22 mouse cellular contexts compared by ENCODE assay signal in the genomic region with DNA sequence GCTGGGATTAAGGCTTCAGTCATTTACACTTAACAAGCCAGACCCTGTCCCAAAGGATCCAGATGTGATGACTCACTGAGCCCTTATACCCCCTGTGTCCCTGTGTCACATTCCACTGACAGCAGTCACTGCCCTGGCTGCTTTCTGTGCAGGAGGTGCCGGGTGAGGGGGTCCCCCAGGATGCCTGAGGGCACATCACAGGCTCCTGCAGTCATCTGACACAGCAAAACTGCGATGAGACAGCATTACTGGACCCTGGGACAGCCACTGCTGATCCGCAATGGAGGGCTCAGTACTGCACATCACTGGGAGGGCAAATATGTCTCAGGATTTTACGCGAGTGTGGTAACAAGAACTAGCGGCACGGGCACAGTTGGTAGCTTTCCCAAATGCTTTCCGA. TPM values are rescaled to one million over a fixed set of nuclear protein-coding genes. Genes with fewer than 3 reads are reported as not detected.
DNase-seq lines count a peak whose midpoint lies in the region; ATAC-seq and TF ChIP-seq lines count a peak whose summit lies in the region.
"Had no signal": no experiment of that assay in that cellular context is flagged by ENCODE, and none has a peak within 500 bp of the region (broad histone marks: within the 10 kb centered on the region; RNA-seq: fewer than 3 reads in every experiment).

No protein-coding gene starts in this region.

- POLR2A ChIA-PET in Patski (lab: Charles Lee): interaction anchor here (0.6 kb wide), 1 partner anchor 51 kb away, joined by 3 read pairs; no protein-coding TSS in a partner anchor

- peaks cover 13% of the 10 kb centered on the region for H3K9me3 ChIP-seq in megakaryocyte, embryonic 14.5 days
- H3K9me3 ChIP-seq in ES-E14 (ENCODE audit: control insufficient read depth, insufficient read depth, low read depth, low read length): no peaks in the 10 kb centered on the region
- H3K9me3 ChIP-seq in embryonic facial prominence, embryonic 10.5 days: 0 out of 2 replicates have a peak, but pooled peaks cover 7% of the 10 kb centered on the region
- H3K9me3 ChIP-seq in neural tube, embryonic 15.5 days (replicated peaks): no peaks in the 10 kb centered on the region
- H3K9me3 ChIP-seq: embryonic facial prominence, embryonic 15.5 days; hindbrain, embryonic 12.5 days had no signal

- no peak overlapping the region for H3K4me2 ChIP-seq in neural tube, embryonic 15.5 days
- H3K4me2 ChIP-seq: embryonic facial prominence, embryonic 15.5 days; heart, embryonic 12.5 days; hindbrain, embryonic 12.5 days had no signal

- in situ Hi-C loops in ES-E14 (cut with MboI; ENCODE audit: low sequenced_read_pairs in 2 of 2, unreplicated experiment in 2 of 2) (no loop called here), Patski (cut with MboI; ENCODE audit: low pct_unique_long_range_greater_than_20kb) (loop anchor here (5.0 kb wide), 2 partner anchors 79 to 439 kb away; no protein-coding TSS in a partner anchor)

- peaks cover 70% of the 10 kb centered on the region for H3K4me1 ChIP-seq in megakaryocyte, embryonic 14.5 days
- H3K4me1 ChIP-seq in ES-E14 (ENCODE audit: control insufficient read depth in 2 of 2, insufficient read depth in 2 of 2, low read length in 2 of 2, poor library complexity in 1 of 2): peaks cover 0 to 7% of the 10 kb centered on the region in 2 experiments; a peak in 1 of 4 replicates
- peaks cover 17% of the 10 kb centered on the region for H3K4me1 ChIP-seq in embryonic facial prominence, embryonic 10.5 days
- peaks cover 3% of the 10 kb centered on the region; the same call in 1 of the 2 replicates for H3K4me1 ChIP-seq in neural tube, embryonic 15.5 days

- CTCF ChIA-PET in Patski (lab: Charles Lee): interaction anchor here (1.5 to 4.8 kb wide), 3 partner anchors 9 to 148 kb away, joined by 3 to 46 read pairs (median 4); no protein-coding TSS in a partner anchor

- no peak overlapping the region for H3K9ac ChIP-seq in ES-E14 (ENCODE audit: insufficient read depth, low read depth, low read length, poor library complexity, severe bottlenecking)
- H3K9ac ChIP-seq in neural tube, embryonic 15.5 days (replicated peaks): no peak overlapping the region
- H3K9ac ChIP-seq: embryonic facial prominence, embryonic 15.5 days; heart, embryonic 12.5 days; hindbrain, embryonic 12.5 days had no signal

- no peak for TF ChIP-seq CTCF in Patski (IDR thresholded peaks at IDR 0.05)

- peaks cover 29% of the 10 kb centered on the region for H3K27me3 ChIP-seq in megakaryocyte, embryonic 14.5 days (replicated peaks)
- H3K27me3 ChIP-seq in Patski: no peaks in the 10 kb centered on the region
- H3K27me3 ChIP-seq in embryonic facial prominence, embryonic 10.5 days (replicated peaks; ENCODE audit: low read depth, poor library complexity, severe bottlenecking): no peaks in the 10 kb centered on the region
- no peaks in the 10 kb centered on the region for H3K27me3 ChIP-seq in neural tube, embryonic 15.5 days (replicated peaks)
- H3K27me3 ChIP-seq: embryonic facial prominence, embryonic 15.5 days; heart, embryonic 12.5 days had no signal

- H3K36me3 ChIP-seq in megakaryocyte, embryonic 14.5 days (replicated peaks; ENCODE audit: low read length): no peaks in the 10 kb centered on the region
- no peaks in the 10 kb centered on the region for H3K36me3 ChIP-seq in ES-E14 (ENCODE audit: control insufficient read depth, insufficient read depth, low read length, poor library complexity, severe bottlenecking)
- H3K36me3 ChIP-seq in embryonic facial prominence, embryonic 10.5 days (replicated peaks): no peaks in the 10 kb centered on the region
- no peaks in the 10 kb centered on the region for H3K36me3 ChIP-seq in neural tube, embryonic 15.5 days
- H3K36me3 ChIP-seq: embryonic facial prominence, embryonic 15.5 days; heart, embryonic 12.5 days; hindbrain, embryonic 12.5 days had no signal

- H3K27ac ChIP-seq in ES-E14 (ENCODE audit: insufficient read depth, low read depth, low read length, poor library complexity, severe bottlenecking): no peak overlapping the region
- no peak overlapping the region for H3K27ac ChIP-seq in embryonic facial prominence, embryonic 10.5 days (replicated peaks)
- H3K27ac ChIP-seq in neural tube, embryonic 15.5 days (replicated peaks): no peak overlapping the region
- H3K27ac ChIP-seq: embryonic facial prominence, embryonic 15.5 days; heart, adult 2 months; hindbrain, embryonic 12.5 days had no signal

- no peak for DNase-seq in ES-E14 (ENCODE audit: low read depth, low spot score)
- DNase-seq in Patski (ENCODE audit: low read depth, low spot score): no peak
- no peak for DNase-seq in embryonic facial prominence, embryonic 10.5 days (ENCODE audit: low spot score)
- no peak for DNase-seq in right cerebral cortex, postnatal 10 days (ENCODE audit: low spot score in 2 of 2)
- DNase-seq: adrenal gland, postnatal 14 days; cerebellum, adult 2 months; cerebellum, postnatal 10 days; gastrocnemius, postnatal 10 days; heart, adult 2 months; heart, postnatal 4 days had no signal

- 70% methylated on average over 8 of the region's 8 CpGs for WGBS in embryonic facial prominence, embryonic 10.5 days
- WGBS in neural tube, embryonic 15.5 days: 78% methylated on average over 8 of the region's 8 CpGs

- no peak for ATAC-seq in megakaryocyte, adult 5-6 weeks (ENCODE audit: poor library complexity, severe bottlenecking)
- ATAC-seq in Patski: peak; percentile 25
- ATAC-seq in neural tube, embryonic 15.5 days (ENCODE audit: low FRiP score): no peak
- ATAC-seq: forebrain, embryonic 16.5 days; hindbrain, embryonic 16.5 days; inflammation-experienced regulatory T-cells, adult 6 months; intestine, postnatal 0 days had no signal

- peak overlapping the region; percentile 11 for H3K4me3 ChIP-seq in megakaryocyte, embryonic 14.5 days (replicated peaks)
- H3K4me3 ChIP-seq in ES-E14 (ENCODE audit: insufficient read depth in 1 of 2, low read depth in 1 of 2, low read length in 2 of 2, poor library complexity in 1 of 2, severe bottlenecking in 1 of 2): no peak overlapping the region
- no peak overlapping the region for H3K4me3 ChIP-seq in embryonic facial prominence, embryonic 10.5 days
- H3K4me3 ChIP-seq in neural tube, embryonic 15.5 days (replicated peaks): no peak overlapping the region
- H3K4me3 ChIP-seq: embryonic facial prominence, embryonic 15.5 days; heart, adult 2 months; heart, embryonic 12.5 days; hindbrain, embryonic 12.5 days had no signal

TF ChIP-seq in ES-E14, 5 proteins besides CTCF, POLR2A, EP300 and RAD21:
- no peak for TF ChIP-seq CHD2 (IDR thresholded peaks at IDR 0.05; ENCODE audit: low read depth, low read length)
- no peak for TF ChIP-seq HCFC1 (IDR thresholded peaks at IDR 0.05; ENCODE audit: borderline replicate concordance, insufficient read depth, low read length)
- TF ChIP-seq MAFK (IDR thresholded peaks at IDR 0.05; ENCODE audit: insufficient read depth, low read depth, low read length): peak; percentile 43; the same call in 1 of the 2 replicates

RNA-seq across cellular contexts. Expression of gene Scarb1, which starts 10.2 kb away (rescaled TPM):
- 138 and 186 TPM in 2 replicates for polyA plus RNA-seq in megakaryocyte, embryonic 14.5 days (2012; ENCODE audit: insufficient read depth, low replicate concordance)
- 88.7 and 92.9 TPM in 2 replicates for total RNA-seq in megakaryocyte, adult 5-6 weeks (2015)
- total RNA-seq in megakaryocyte, adult 5-6 weeks (2017): 86.3 and 88.2 TPM in 2 replicates
- total RNA-seq in ES-E14 (2012; rRNA removed): 28.8 and 36.8 TPM in 2 replicates
- 59.7 TPM for polyA plus RNA-seq in Patski (2021)
- polyA plus RNA-seq in embryonic facial prominence, embryonic 10.5 days (2016; fragmentation: Nextera tagmentation; extraction: Ambion mirVana): 43.2 and 47.3 TPM in 2 replicates
- 50.5 and 55.5 TPM in 2 replicates for polyA plus RNA-seq in neural tube, embryonic 15.5 days (2015; fragmentation: Nextera tagmentation; extraction: Ambion mirVana)

RNA-seq across cellular contexts. Expression of gene Gm10382, which starts 38.1 kb away (rescaled TPM):
- polyA plus RNA-seq in megakaryocyte, embryonic 14.5 days (2012; ENCODE audit: insufficient read depth, low replicate concordance): 0.53 and 1.9 TPM in 2 replicates
- total RNA-seq in megakaryocyte, adult 5-6 weeks (2015): not detected in 2 replicates
- 0.11 TPM in 1 of 2 replicates, not detected in the other for total RNA-seq in megakaryocyte, adult 5-6 weeks (2017)
- total RNA-seq in ES-E14 (2012; rRNA removed): 0.98 and 1.6 TPM in 2 replicates
- polyA plus RNA-seq in Patski (2021): 4.1 TPM
- polyA plus RNA-seq in embryonic facial prominence, embryonic 10.5 days (2016; fragmentation: Nextera tagmentation; extraction: Ambion mirVana): 0.53 and 0.60 TPM in 2 replicates
- polyA plus RNA-seq in neural tube, embryonic 15.5 days (2015; fragmentation: Nextera tagmentation; extraction: Ambion mirVana): 0.59 and 0.74 TPM in 2 replicates
- total RNA-seq: gastrocnemius, postnatal 4 days had no signal
- polyA plus RNA-seq: embryonic facial prominence, embryonic 11.5 days had no signal

RNA-seq across cellular contexts. Expression of gene Ubc, which starts 38.9 kb away (rescaled TPM):
- 71.3 and 127 TPM in 2 replicates for polyA plus RNA-seq in megakaryocyte, embryonic 14.5 days (2012; ENCODE audit: insufficient read depth, low replicate concordance)
- 260 and 265 TPM in 2 replicates for total RNA-seq in megakaryocyte, adult 5-6 weeks (2015)
- total RNA-seq in megakaryocyte, adult 5-6 weeks (2017): 355 and 414 TPM in 2 replicates
- total RNA-seq in ES-E14 (2012; rRNA removed): 1,120 and 1,195 TPM in 2 replicates
- polyA plus RNA-seq in Patski (2021): 1,637 TPM
- 957 and 988 TPM in 2 replicates for polyA plus RNA-seq in embryonic facial prominence, embryonic 10.5 days (2016; fragmentation: Nextera tagmentation; extraction: Ambion mirVana)
- 1,353 and 1,380 TPM in 2 replicates for polyA plus RNA-seq in neural tube, embryonic 15.5 days (2015; fragmentation: Nextera tagmentation; extraction: Ambion mirVana)
